Mouse (Mus musculus): ENCODE measurements at regions not wholly inside any gene's neighbourhood (a gene's known extent, or its start where the extent isn't known, plus 50 kb on each side); places are given as distances from the start of the nearest gene placed in this dataset.

- Histone ChIP-seq H3K4me1 (ENCODE audit: insufficient read depth) (no peaks in the 10 kb centered on the region), H3K4me3 (ENCODE audit: low read depth, low read length) (no peak overlapping the region), H3K9ac (no peak overlapping the region), H3K4me2 (ENCODE audit: low read depth) (no peak overlapping the region), H3K9me3 (ENCODE audit: low read length) (no peaks in the 10 kb centered on the region), H3K27me3 (ENCODE audit: insufficient read depth, low read length) (no peaks in the 10 kb centered on the region), H3K27ac (ENCODE audit: low read depth, low read length) (no peak overlapping the region), H3K36me3 (ENCODE audit: insufficient read depth) (no peaks in the 10 kb centered on the region)
- no peak for TF ChIP-seq CTCF (IDR thresholded peaks at IDR 0.05; ENCODE audit: low read depth)
- no peak for DNase-seq
- WGBS, result 87% methylated on average over 3 of the region's 3 CpGs
- no peak for ATAC-seq
Observed at GRCm38 (mm10) chr16:95203790-95204189, 53.6 kb upstream of the Kcnj15 start.

DNA sequence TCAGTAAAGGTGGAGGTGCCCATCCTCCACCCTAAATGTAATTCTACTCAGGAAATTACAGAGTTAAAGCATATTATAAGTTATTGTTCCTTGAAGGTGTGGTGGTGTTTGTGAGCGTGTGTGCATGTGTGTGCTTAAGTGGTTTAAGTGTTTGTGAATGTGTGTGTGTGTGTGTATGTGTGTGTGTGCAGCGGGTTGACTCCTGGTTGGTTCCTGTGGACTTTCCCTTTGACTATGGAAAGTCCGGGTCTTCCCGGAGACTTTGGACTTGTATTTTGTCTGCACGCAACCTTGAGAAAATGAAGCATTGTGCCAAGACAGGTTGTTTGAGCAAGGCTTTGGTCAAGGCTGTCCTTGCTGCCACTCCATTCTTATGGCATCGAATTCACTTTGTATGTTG is 52.9 kb upstream of the Kcnj15 start:
- Histone ChIP-seq H3K9me3 (ENCODE audit: low read length) (no peaks in the 10 kb centered on the region), H3K4me3 (ENCODE audit: low read depth, low read length) (no peak overlapping the region), H3K36me3 (ENCODE audit: insufficient read depth) (no peaks in the 10 kb centered on the region), H3K27me3 (ENCODE audit: insufficient read depth, low read length) (no peaks in the 10 kb centered on the region), H3K4me2 (ENCODE audit: low read depth) (no peak overlapping the region), H3K27ac (ENCODE audit: low read depth, low read length) (no peak overlapping the region), H3K4me1 (ENCODE audit: insufficient read depth) (no peaks in the 10 kb centered on the region), H3K9ac (no peak overlapping the region)
- TF ChIP-seq CTCF (IDR thresholded peaks at IDR 0.05; ENCODE audit: low read depth), result no peak
- ATAC-seq, result no peak
- WGBS, result 96% methylated on average over 6 of the region's 6 CpGs
- DNase-seq, result no peak

DNA sequence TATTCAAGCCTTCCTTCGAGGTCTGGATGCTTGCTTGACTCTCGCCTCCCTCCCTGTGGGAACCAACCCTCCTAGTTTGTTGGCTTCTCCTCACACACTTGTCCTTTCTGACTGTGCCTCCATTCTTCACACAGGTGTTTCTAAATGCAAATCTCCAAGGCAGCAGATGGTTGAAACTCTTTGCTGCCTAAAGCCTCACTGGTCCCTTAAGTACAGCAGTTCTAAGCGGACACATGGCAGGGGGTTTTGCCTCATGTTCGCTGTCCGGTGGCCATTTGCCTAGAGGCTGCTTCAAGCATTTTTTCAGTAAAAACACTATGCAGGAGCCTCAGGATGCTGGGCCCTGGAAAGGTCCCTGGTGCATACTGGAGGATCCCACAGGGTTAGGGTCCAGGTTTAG is 50.9 kb upstream of the Kcnj15 start:
- Histone ChIP-seq H3K27ac (ENCODE audit: low read depth, low read length) (no peak overlapping the region), H3K9me3 (ENCODE audit: low read length) (no peaks in the 10 kb centered on the region), H3K4me2 (ENCODE audit: low read depth) (no peak overlapping the region), H3K36me3 (ENCODE audit: insufficient read depth) (no peaks in the 10 kb centered on the region), H3K4me3 (ENCODE audit: low read depth, low read length) (no peak overlapping the region), H3K27me3 (ENCODE audit: insufficient read depth, low read length) (no peaks in the 10 kb centered on the region), H3K9ac (no peak overlapping the region), H3K4me1 (ENCODE audit: insufficient read depth) (no peaks in the 10 kb centered on the region)
- TF ChIP-seq CTCF (IDR thresholded peaks at IDR 0.05; ENCODE audit: low read depth), result no peak
- DNase-seq (no peak), ATAC-seq (no peak)
- WGBS, result 82% methylated on average over 5 of the region's 5 CpGs

- no peaks in the 10 kb centered on the region for H3K36me3 ChIP-seq (ENCODE audit: insufficient read depth)
- H3K4me2 ChIP-seq (ENCODE audit: low read depth), result no peak overlapping the region
- H3K9me3 ChIP-seq (ENCODE audit: low read length), result no peaks in the 10 kb centered on the region
- ATAC-seq, result no peak
- no peaks in the 10 kb centered on the region for H3K4me1 ChIP-seq (ENCODE audit: insufficient read depth)
- WGBS, result 84% methylated on average over 6 of the region's 6 CpGs
- H3K27ac ChIP-seq (ENCODE audit: low read depth, low read length), result no peak overlapping the region
- no peaks in the 10 kb centered on the region for H3K27me3 ChIP-seq (ENCODE audit: insufficient read depth, low read length)
- H3K9ac ChIP-seq, result no peak overlapping the region
- no peak overlapping the region for H3K4me3 ChIP-seq (ENCODE audit: low read depth, low read length)
- DNase-seq, result no peak
- TF ChIP-seq CTCF (IDR thresholded peaks at IDR 0.05; ENCODE audit: low read depth), result no peak
Observed at GRCm38 (mm10) chr16:95207547-95207946, 49.8 kb upstream of the Kcnj15 start.

Measured in forebrain, postnatal 0 days (tissue).